10 mouse cellular contexts compared by ENCODE assay signal in the genomic region with DNA sequence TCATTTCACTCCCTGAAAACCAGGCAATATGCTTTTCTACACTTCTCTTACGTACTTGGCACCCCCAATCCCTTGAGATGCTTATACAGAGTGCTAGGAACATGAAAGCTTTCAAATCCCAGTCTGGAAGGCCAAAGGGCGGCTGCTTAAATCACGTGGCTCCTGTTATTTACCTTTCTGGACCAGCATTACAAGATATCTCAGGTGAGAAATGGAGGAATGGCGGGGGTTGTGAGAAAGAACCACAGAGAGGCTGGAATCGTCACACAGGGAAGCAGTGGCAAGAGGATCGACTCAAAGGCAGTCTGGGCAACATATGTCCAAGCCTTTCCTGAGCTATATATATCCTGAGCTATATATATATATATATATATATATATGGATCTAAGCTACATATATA. TPM values are rescaled to one million over a fixed set of nuclear protein-coding genes. Genes with fewer than 3 reads are reported as not detected.
DNase-seq lines count a peak whose midpoint lies in the region; ATAC-seq and TF ChIP-seq lines count a peak whose summit lies in the region.
"Had no signal": no experiment of that assay in that cellular context is flagged by ENCODE, and none has a peak within 500 bp of the region (broad histone marks: within the 10 kb centered on the region; RNA-seq: fewer than 3 reads in every experiment).

No protein-coding gene starts in this region.

- H3K36me3 ChIP-seq in heart, embryonic 14.5 days (ENCODE audit: control insufficient read depth, insufficient read depth, low read length) = peaks cover 39% of the 10 kb centered on the region
- peaks cover 5% of the 10 kb centered on the region; the same call in 1 of the 2 replicates for H3K36me3 ChIP-seq in hindbrain, postnatal 0 days (ENCODE audit: insufficient read depth, low read length)
- H3K36me3 ChIP-seq in midbrain, embryonic 14.5 days (ENCODE audit: control insufficient read depth, insufficient read depth, low read length) = peaks cover 18% of the 10 kb centered on the region

- H3K27me3 ChIP-seq in heart, embryonic 14.5 days (ENCODE audit: control insufficient read depth, insufficient read depth, low read length) = no peaks in the 10 kb centered on the region
- H3K27me3 ChIP-seq in hindbrain, postnatal 0 days (ENCODE audit: insufficient read depth, low read length) = no peaks in the 10 kb centered on the region
- H3K27me3 ChIP-seq in midbrain, embryonic 14.5 days (ENCODE audit: control insufficient read depth, insufficient read depth, low read length) = no peaks in the 10 kb centered on the region
- H3K27me3 ChIP-seq: Patski had no signal

- no peaks in the 10 kb centered on the region for H3K9me3 ChIP-seq in heart, embryonic 14.5 days (ENCODE audit: control insufficient read depth, low read length)
- no peaks in the 10 kb centered on the region for H3K9me3 ChIP-seq in hindbrain, postnatal 0 days (ENCODE audit: low read length)
- H3K9me3 ChIP-seq in midbrain, embryonic 14.5 days (ENCODE audit: control insufficient read depth, low read length) = no peaks in the 10 kb centered on the region

- TF ChIP-seq CTCF in bone marrow, adult 2 months (IDR thresholded peaks at IDR 0.05; ENCODE audit: control insufficient read depth, insufficient read depth, low read length) = no peak
- no peak for TF ChIP-seq CTCF in hindbrain, postnatal 0 days (IDR thresholded peaks at IDR 0.05; ENCODE audit: low read depth)

- no peak for TF ChIP-seq POLR2A in bone marrow, adult 2 months (IDR thresholded peaks at IDR 0.05; ENCODE audit: borderline replicate concordance, control insufficient read depth, low read depth, low read length)

- ATAC-seq in heart, embryonic 14.5 days (ENCODE audit: insufficient number of reproducible peaks, insufficient read depth, low FRiP score, low read depth) = no peak
- ATAC-seq in hindbrain, postnatal 0 days = no peak
- ATAC-seq in midbrain, embryonic 14.5 days (ENCODE audit: low FRiP score, low TSS enrichment) = no peak

- H3K4me1 ChIP-seq in heart, embryonic 14.5 days (ENCODE audit: control insufficient read depth in 2 of 2, insufficient read depth in 2 of 2, low read length in 2 of 2) = peaks cover 9 to 14% of the 10 kb centered on the region in 2 experiments
- H3K4me1 ChIP-seq in bone marrow, adult 2 months (ENCODE audit: control insufficient read depth, insufficient read depth, low read length) = peaks cover 2% of the 10 kb centered on the region; the same call in 1 of the 2 replicates
- H3K4me1 ChIP-seq in hindbrain, postnatal 0 days (ENCODE audit: insufficient read depth, low read length) = peaks cover 8% of the 10 kb centered on the region
- H3K4me1 ChIP-seq in midbrain, embryonic 14.5 days (ENCODE audit: control insufficient read depth, insufficient read depth, low read length) = peaks cover 13% of the 10 kb centered on the region; the same call in 1 of the 2 replicates

- WGBS in heart, embryonic 14.5 days = 21% methylated on average over 6 of the region's 6 CpGs
- 44% methylated on average over 6 of the region's 6 CpGs for WGBS in bone marrow, adult 2 months
- WGBS in hindbrain, postnatal 0 days = 30% methylated on average over 6 of the region's 6 CpGs
- 42% methylated on average over 6 of the region's 6 CpGs for WGBS in midbrain, embryonic 14.5 days

- H3K4me2 ChIP-seq in heart, embryonic 14.5 days (ENCODE audit: low read length) = peak overlapping the region; percentile 76
- peak overlapping the region; percentile 75 for H3K4me2 ChIP-seq in hindbrain, postnatal 0 days (ENCODE audit: low read depth, low read length)
- peak overlapping the region; percentile 77 for H3K4me2 ChIP-seq in midbrain, embryonic 14.5 days (ENCODE audit: low read length)

- DNase-seq in heart, postnatal 10 days = no peak
- DNase-seq in hindbrain, postnatal 0 days (ENCODE audit: low spot score) = no peak
- no peak for DNase-seq in midbrain, embryonic 14.5 days
- no peak for DNase-seq in adrenal gland, adult (ENCODE audit: inconsistent age in 2 of 2, low spot score in 1 of 2)
- DNase-seq in layer of hippocampus, postnatal 10 days (ENCODE audit: low spot score in 2 of 2) = no peak
- no peak for DNase-seq in frontal cortex, postnatal 14 days (ENCODE audit: low spot score in 2 of 2)

- peak overlapping the region; percentile 65 to 78 for H3K4me3 ChIP-seq in heart, embryonic 14.5 days (ENCODE audit: control insufficient read depth in 1 of 2, insufficient read depth in 1 of 2, low read depth in 1 of 2, low read length in 2 of 2)
- no peak overlapping the region for H3K4me3 ChIP-seq in bone marrow, adult 2 months (replicated peaks; ENCODE audit: control insufficient read depth, low read depth, low read length)
- peak overlapping the region; percentile 54 for H3K4me3 ChIP-seq in hindbrain, postnatal 0 days (ENCODE audit: low read length)
- H3K4me3 ChIP-seq in midbrain, embryonic 14.5 days (replicated peaks; ENCODE audit: low read depth, low read length) = peak overlapping the region; percentile 59

- peak overlapping the region in 1 of 2 experiments; percentile 83; a peak in 2 of 4 replicates for H3K27ac ChIP-seq in heart, embryonic 14.5 days (replicated peaks in 1 of 2; ENCODE audit: control insufficient read depth in 1 of 2, insufficient read depth in 1 of 2, low read depth in 2 of 2, low read length in 2 of 2)
- peak overlapping the region; percentile 5 for H3K27ac ChIP-seq in bone marrow, adult 2 months (ENCODE audit: control insufficient read depth, insufficient read depth, low read depth, low read length, poor library complexity)
- H3K27ac ChIP-seq in hindbrain, postnatal 0 days = peak overlapping the region; percentile 83; the same call in 1 of the 2 replicates
- peak overlapping the region; percentile 74; the same call in 1 of the 2 replicates for H3K27ac ChIP-seq in midbrain, embryonic 14.5 days (replicated peaks; ENCODE audit: low read depth, low read length)

- intact Hi-C loops in heart, postnatal 10 days (cut with DNase I) = loop anchor here (5.0 kb wide), 1 partner anchor 37 kb away; the partner anchor contains the start of gene Prrc2a

- H3K9ac ChIP-seq in heart, embryonic 14.5 days (ENCODE audit: low read length) = peak overlapping the region; percentile 84
- peak overlapping the region; percentile 68 for H3K9ac ChIP-seq in hindbrain, postnatal 0 days (replicated peaks; ENCODE audit: low read length)
- H3K9ac ChIP-seq in midbrain, embryonic 14.5 days (replicated peaks; ENCODE audit: low read length) = peak overlapping the region; percentile 78

RNA-seq across cellular contexts. Expression of gene D17H6S53E, which starts 0.6 kb away (rescaled TPM):
- polyA plus RNA-seq in heart, embryonic 14.5 days (2014; fragmentation: Nextera tagmentation; extraction: Ambion mirVana) = 8.7 and 10.1 TPM in 2 replicates
- 10 to 100 TPM; 28.5 to 32.4 TPM for total RNA-seq in heart, postnatal 10 days (2021)
- 6.8 and 20.2 TPM in 2 replicates for polyA plus RNA-seq in bone marrow, adult 2 months (2011; ENCODE audit: insufficient read depth, insufficient read length, low replicate concordance, missing spikeins)
- total RNA-seq in hindbrain, postnatal 0 days (2014; rRNA removed) = 14.0 and 29.7 TPM in 2 replicates
- 9.4 and 11.6 TPM in 2 replicates for polyA plus RNA-seq in hindbrain, postnatal 0 days (2015; fragmentation: Nextera tagmentation; extraction: Ambion mirVana)
- 6.0 and 6.8 TPM in 2 replicates for polyA plus RNA-seq in midbrain, embryonic 14.5 days (2014; fragmentation: Nextera tagmentation; extraction: Ambion mirVana)
- 10 to 100 TPM; 21.4 to 25.9 TPM for total RNA-seq in layer of hippocampus, postnatal 10 days (2021)

RNA-seq across cellular contexts. Expression of gene Csnk2b, which starts 3.7 kb away (rescaled TPM):
- polyA plus RNA-seq in heart, embryonic 14.5 days (2014; fragmentation: Nextera tagmentation; extraction: Ambion mirVana) = 219 and 234 TPM in 2 replicates
- 100 to 1,000 TPM; 183 to 187 TPM for total RNA-seq in heart, postnatal 10 days (2021)
- polyA plus RNA-seq in bone marrow, adult 2 months (2011; ENCODE audit: insufficient read depth, insufficient read length, low replicate concordance, missing spikeins) = 155 and 166 TPM in 2 replicates
- total RNA-seq in hindbrain, postnatal 0 days (2014; rRNA removed) = 257 and 289 TPM in 2 replicates
- 332 and 350 TPM in 2 replicates for polyA plus RNA-seq in hindbrain, postnatal 0 days (2015; fragmentation: Nextera tagmentation; extraction: Ambion mirVana)
- polyA plus RNA-seq in midbrain, embryonic 14.5 days (2014; fragmentation: Nextera tagmentation; extraction: Ambion mirVana) = 328 and 334 TPM in 2 replicates
- 100 to 1,000 TPM; 178 to 202 TPM for total RNA-seq in layer of hippocampus, postnatal 10 days (2021)

RNA-seq across cellular contexts. Expression of gene Gpank1, which starts 4.3 kb away (rescaled TPM):
- polyA plus RNA-seq in heart, embryonic 14.5 days (2014; fragmentation: Nextera tagmentation; extraction: Ambion mirVana) = 10.0 and 11.4 TPM in 2 replicates
- 1 to 10 TPM; 6.6 to 8.3 TPM for total RNA-seq in heart, postnatal 10 days (2021)
- polyA plus RNA-seq in bone marrow, adult 2 months (2011; ENCODE audit: insufficient read depth, insufficient read length, low replicate concordance, missing spikeins) = 29.8 and 39.0 TPM in 2 replicates
- 13.1 and 14.1 TPM in 2 replicates for total RNA-seq in hindbrain, postnatal 0 days (2014; rRNA removed)
- polyA plus RNA-seq in hindbrain, postnatal 0 days (2015; fragmentation: Nextera tagmentation; extraction: Ambion mirVana) = 18.1 and 19.1 TPM in 2 replicates
- 24.2 and 25.4 TPM in 2 replicates for polyA plus RNA-seq in midbrain, embryonic 14.5 days (2014; fragmentation: Nextera tagmentation; extraction: Ambion mirVana)
- total RNA-seq in layer of hippocampus, postnatal 10 days (2021) = 10 to 100 TPM; 10.7 to 14.6 TPM

RNA-seq across cellular contexts. Expression of gene Apom, which starts 6.3 kb away (rescaled TPM):
- polyA plus RNA-seq in heart, embryonic 14.5 days (2014; fragmentation: Nextera tagmentation; extraction: Ambion mirVana) = 0.34 TPM in 1 of 2 replicates, not detected in the other
- not detected for total RNA-seq in heart, postnatal 10 days (2021)
- polyA plus RNA-seq in bone marrow, adult 2 months (2011; ENCODE audit: insufficient read depth, insufficient read length, low replicate concordance, missing spikeins) = 6.0 TPM in 1 of 2 replicates, not detected in the other
- 0.37 TPM in 1 of 2 replicates, not detected in the other for total RNA-seq in hindbrain, postnatal 0 days (2014; rRNA removed)
- 0.35 TPM in 1 of 2 replicates, not detected in the other for polyA plus RNA-seq in hindbrain, postnatal 0 days (2015; fragmentation: Nextera tagmentation; extraction: Ambion mirVana)
- polyA plus RNA-seq in midbrain, embryonic 14.5 days (2014; fragmentation: Nextera tagmentation; extraction: Ambion mirVana) = 0.57 TPM in 1 of 2 replicates, not detected in the other
- not detected for total RNA-seq in layer of hippocampus, postnatal 10 days (2021)
- total RNA-seq: gastrocnemius, postnatal 14 days had no signal

RNA-seq across cellular contexts. Expression of gene Bag6, which starts 9.4 kb away (rescaled TPM):
- polyA plus RNA-seq in heart, embryonic 14.5 days (2014; fragmentation: Nextera tagmentation; extraction: Ambion mirVana) = 63.3 and 68.6 TPM in 2 replicates
- total RNA-seq in heart, postnatal 10 days (2021) = 100 to 1,000 TPM; 285 to 291 TPM
- polyA plus RNA-seq in bone marrow, adult 2 months (2011; ENCODE audit: insufficient read depth, insufficient read length, low replicate concordance, missing spikeins) = 104 and 195 TPM in 2 replicates
- total RNA-seq in hindbrain, postnatal 0 days (2014; rRNA removed) = 320 and 368 TPM in 2 replicates
- polyA plus RNA-seq in hindbrain, postnatal 0 days (2015; fragmentation: Nextera tagmentation; extraction: Ambion mirVana) = 50.0 and 55.8 TPM in 2 replicates
- 122 and 136 TPM in 2 replicates for polyA plus RNA-seq in midbrain, embryonic 14.5 days (2014; fragmentation: Nextera tagmentation; extraction: Ambion mirVana)
- total RNA-seq in layer of hippocampus, postnatal 10 days (2021) = 100 to 1,000 TPM; 284 to 308 TPM
